Mouse (Mus musculus) midbrain, embryonic 10.5 days (tissue): ENCODE data around the gene Gnat3. TPM values are rescaled to one million over a fixed set of nuclear protein-coding genes. Genes with fewer than 3 reads are reported as not detected.

Experiments used
- DNase-seq: peaks from one replicate; pipeline ENCODE4 v3.0.0-alpha.2; 2017; ENCODE audit warnings: low spot score
- H3K27ac ChIP-seq: fragments of 300-500 bp; sonication (generic); replicated peaks from 2 replicates; pipeline ENCODE4 v1.5.1; 2016; ENCODE audit warnings: mild to moderate bottlenecking
- H3K27me3 ChIP-seq: fragments of 300-500 bp; sonication (generic); 2 replicates; pipeline ENCODE4 v1.6.1; 2016; ENCODE audit warnings: low read depth, mild to moderate bottlenecking; ENCODE audit not compliant: poor library complexity, severe bottlenecking
- H3K36me3 ChIP-seq: fragments of 300-500 bp; sonication (generic); 2 replicates; pipeline ENCODE4 v1.6.1; 2016; ENCODE audit warnings: mild to moderate bottlenecking, moderate library complexity
- H3K4me1 ChIP-seq: fragments of 300-500 bp; sonication (generic); 2 replicates; pipeline ENCODE4 v1.6.1; 2016
- H3K4me3 ChIP-seq: fragments of 300-500 bp; sonication (generic); 2 replicates; pipeline ENCODE4 v1.5.1; 2016; ENCODE audit warnings: mild to moderate bottlenecking, moderate library complexity
- H3K9me3 ChIP-seq: fragments of 300-500 bp; sonication (generic); replicated peaks from 2 replicates; pipeline ENCODE4 v1.6.1; 2016; ENCODE audit warnings: mild to moderate bottlenecking
- WGBS: fragments of 180-500 bp; shearing (Covaris S2); methylation state at CpG from one replicate; pipeline ENCODE4 v1.1.7; 2016; 5-methylcytosine and 5-hydroxymethylcytosine counted together
- polyA plus RNA-seq: library from polyadenylated mRNA; unstranded; fragments of >200 nt; fragmentation: Nextera tagmentation; extraction: Ambion mirVana; gene quantifications from 2 replicates; pipeline ENCODE4 v1.2.1, GENCODE M21; 2016

The Gnat3 gene
- polyA plus RNA-seq, 1 experiment from 2014 or later, result 0.49 TPM

GRCm38 (mm10) chr5:17982770-17983169, 20.4 kb downstream of the Gnat3 start:
- Histone ChIP-seq H3K9me3 (no peaks in the 10 kb centered on the region), H3K27me3 (no peaks in the 10 kb centered on the region), H3K27ac (no peak overlapping the region), H3K4me1 (no peaks in the 10 kb centered on the region), H3K36me3 (no peaks in the 10 kb centered on the region), H3K4me3 (no peak overlapping the region)
- WGBS, result 82% methylated on average over 4 of the region's 4 CpGs
- no peak for DNase-seq

DNA sequence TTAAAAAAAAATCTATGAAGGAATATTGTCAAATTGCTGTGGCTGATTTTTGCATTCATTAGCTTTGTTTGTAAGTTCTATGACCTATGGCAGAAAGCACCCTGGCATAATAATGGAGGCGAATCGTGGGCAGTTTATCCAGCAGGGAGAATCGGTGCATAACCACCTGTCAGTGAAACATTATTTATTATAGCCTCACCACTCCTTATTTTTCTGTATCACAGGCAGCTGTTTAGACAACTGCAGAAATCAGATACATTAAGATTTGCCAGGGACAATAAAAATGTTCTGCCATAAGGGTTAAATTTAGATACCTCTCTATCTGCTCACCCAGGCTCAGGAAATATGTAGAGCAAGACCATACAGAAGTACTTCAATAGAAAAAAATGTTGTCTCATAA, 22.2 kb downstream of the Gnat3 start:
- no peaks in the 10 kb centered on the region for H3K9me3 ChIP-seq
- H3K27ac ChIP-seq, result no peak overlapping the region
- H3K4me3 ChIP-seq, result no peak overlapping the region
- H3K4me1 ChIP-seq, result no peaks in the 10 kb centered on the region
- H3K27me3 ChIP-seq, result no peaks in the 10 kb centered on the region
- H3K36me3 ChIP-seq, result no peaks in the 10 kb centered on the region
- no peak for DNase-seq
- WGBS, result 92% methylated on average over 3 of the region's 3 CpGs

DNA sequence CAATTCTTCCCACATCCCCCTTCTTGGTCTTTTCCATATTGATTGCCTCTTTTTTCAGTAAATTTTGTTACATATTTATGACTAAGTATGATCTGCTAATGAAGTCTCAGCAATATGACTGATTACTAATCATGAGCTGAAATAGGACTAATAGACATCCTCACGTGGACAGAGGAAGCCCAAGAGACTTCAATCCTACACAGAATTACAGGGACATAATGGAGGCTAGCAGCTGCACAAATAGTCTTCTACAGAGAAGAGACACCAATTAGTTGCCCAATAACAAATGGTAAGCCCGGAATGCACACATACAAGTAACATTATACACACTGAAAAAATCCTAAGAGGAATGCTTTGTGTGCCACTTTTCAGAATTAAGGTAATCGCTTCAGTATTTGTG, 24.3 kb downstream of the Gnat3 start:
- WGBS, result 77% methylated on average over 3 of the region's 3 CpGs

DNA sequence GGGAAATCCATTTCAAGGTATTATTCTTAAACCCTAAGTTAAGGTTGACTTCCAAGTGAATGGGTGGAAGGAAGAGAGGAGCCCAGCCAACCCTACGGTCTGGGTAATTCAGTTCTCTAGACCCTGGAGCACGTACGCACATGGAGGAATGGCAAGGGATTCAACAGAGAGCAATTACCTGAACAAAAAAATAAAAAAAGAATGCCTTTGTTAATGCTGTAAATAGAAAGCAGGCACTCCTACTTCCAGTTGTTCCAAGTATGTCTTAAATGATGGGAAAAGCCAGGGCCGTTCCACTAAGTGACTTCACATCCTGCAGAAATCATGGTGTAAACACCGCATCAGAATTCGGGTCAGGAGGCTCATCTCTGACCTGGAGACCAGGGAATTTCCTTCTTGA, 28.3 kb downstream of the Gnat3 start:
- Histone ChIP-seq H3K4me3 (no peak overlapping the region), H3K36me3 (no peaks in the 10 kb centered on the region), H3K27ac (no peak overlapping the region), H3K9me3 (no peaks in the 10 kb centered on the region), H3K27me3 (no peaks in the 10 kb centered on the region), H3K4me1 (no peaks in the 10 kb centered on the region)
- 90% methylated on average over 6 of the region's 6 CpGs for WGBS
- DNase-seq, result no peak

More for the DNA sequence above, 24.3 kb downstream of the Gnat3 start:
- Histone ChIP-seq H3K4me1 (no peaks in the 10 kb centered on the region), H3K36me3 (no peaks in the 10 kb centered on the region), H3K27me3 (no peaks in the 10 kb centered on the region), H3K4me3 (no peak overlapping the region), H3K27ac (no peak overlapping the region), H3K9me3 (no peaks in the 10 kb centered on the region)
- DNase-seq, result no peak

DNA sequence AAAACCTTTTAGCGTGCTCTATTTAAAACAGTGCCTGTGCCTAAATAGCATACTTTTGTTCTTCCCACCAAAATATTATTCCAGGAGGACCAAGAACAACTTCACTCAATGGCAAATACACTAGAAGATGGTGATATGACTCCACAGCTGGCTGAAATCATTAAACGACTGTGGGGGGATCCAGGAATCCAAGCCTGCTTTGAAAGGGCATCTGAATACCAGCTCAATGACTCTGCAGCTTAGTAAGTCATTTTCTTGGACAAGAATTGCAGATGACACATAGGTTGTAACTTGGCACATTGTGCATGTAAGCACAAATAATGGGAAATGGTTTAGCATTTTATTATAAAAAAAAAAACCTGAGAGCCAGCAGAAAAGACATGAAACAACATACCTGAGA, 37.2 kb downstream of the Gnat3 start:
- H3K4me1 ChIP-seq, result no peaks in the 10 kb centered on the region; the same call in 1 of the 2 replicates
- no peak for DNase-seq
- H3K27ac ChIP-seq, result no peak overlapping the region
- H3K9me3 ChIP-seq, result no peaks in the 10 kb centered on the region
- no peaks in the 10 kb centered on the region for H3K27me3 ChIP-seq
- 71% methylated on average over 2 of the region's 2 CpGs for WGBS
- H3K36me3 ChIP-seq, result no peaks in the 10 kb centered on the region
- no peak overlapping the region for H3K4me3 ChIP-seq

DNA sequence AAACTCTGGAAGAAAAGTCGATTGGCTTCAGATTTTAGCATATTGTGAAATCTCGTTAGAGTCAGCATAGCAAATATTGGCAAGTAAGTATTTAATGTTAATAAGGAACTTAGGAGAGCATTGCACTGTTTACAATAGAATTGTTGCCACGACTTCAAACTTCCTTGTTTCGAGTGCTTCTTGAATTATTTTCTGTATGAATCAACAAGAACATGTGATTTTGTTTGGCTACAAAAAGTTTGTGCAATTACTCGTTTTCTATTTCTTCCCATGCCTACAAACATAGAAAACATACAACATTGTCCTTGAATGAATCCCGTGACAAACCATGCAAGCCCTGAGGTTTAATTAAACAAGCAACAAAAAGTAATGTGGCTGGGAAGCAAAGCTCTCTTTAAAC, 37.8 kb downstream of the Gnat3 start:
- Histone ChIP-seq H3K27ac (no peak overlapping the region), H3K27me3 (no peaks in the 10 kb centered on the region), H3K4me1 (peaks cover 5% of the 10 kb centered on the region), H3K9me3 (no peaks in the 10 kb centered on the region), H3K4me3 (no peak overlapping the region), H3K36me3 (no peaks in the 10 kb centered on the region)
- DNase-seq, result no peak
- WGBS, result 71% methylated on average over 6 of the region's 6 CpGs

DNA sequence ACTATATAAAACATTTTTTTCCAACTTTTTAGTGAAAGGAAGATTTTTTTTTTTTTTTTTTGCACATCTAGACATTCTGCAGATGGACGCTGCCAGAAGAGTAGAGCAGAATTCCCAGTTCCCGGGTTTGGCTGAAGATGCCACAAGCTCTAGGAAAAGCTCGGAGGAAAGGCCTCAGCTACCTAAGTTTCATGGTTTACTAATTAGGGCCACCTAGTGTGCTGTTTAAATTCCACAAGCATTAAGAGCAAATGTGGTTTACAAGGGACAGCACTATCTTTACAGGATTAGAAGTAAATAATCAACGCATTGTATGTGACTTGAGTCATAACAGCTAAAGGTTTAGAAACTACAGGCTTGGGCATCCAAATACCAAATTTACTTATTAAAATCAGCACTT, 39.3 kb downstream of the Gnat3 start:
- Histone ChIP-seq H3K9me3 (no peaks in the 10 kb centered on the region), H3K27ac (no peak overlapping the region), H3K4me3 (no peak overlapping the region), H3K36me3 (no peaks in the 10 kb centered on the region), H3K4me1 (peaks cover 8% of the 10 kb centered on the region), H3K27me3 (no peaks in the 10 kb centered on the region)
- 27% methylated on average over 4 of the region's 4 CpGs for WGBS
- no peak for DNase-seq

DNA sequence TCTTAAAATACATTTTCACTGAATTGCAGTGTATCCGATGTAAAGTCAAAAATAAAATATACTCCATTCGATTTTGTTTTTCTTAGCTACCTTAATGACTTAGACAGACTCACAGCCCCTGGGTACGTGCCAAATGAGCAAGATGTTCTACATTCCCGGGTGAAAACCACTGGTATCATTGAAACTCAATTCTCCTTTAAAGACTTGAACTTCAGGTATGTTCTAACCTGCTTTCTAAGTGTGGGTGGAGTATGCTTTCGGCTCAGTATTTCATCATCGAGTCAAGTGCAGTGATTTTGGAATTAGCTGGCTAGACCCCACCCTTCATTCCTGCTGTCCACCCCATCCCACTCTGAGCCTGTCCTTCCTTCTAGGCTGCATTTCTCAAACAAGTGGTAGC, 41.3 kb downstream of the Gnat3 start:
- Histone ChIP-seq H3K27ac (no peak overlapping the region), H3K36me3 (no peaks in the 10 kb centered on the region), H3K4me1 (peaks cover 8% of the 10 kb centered on the region), H3K27me3 (no peaks in the 10 kb centered on the region), H3K9me3 (no peaks in the 10 kb centered on the region), H3K4me3 (no peak overlapping the region)
- DNase-seq, result no peak
- WGBS, result 91% methylated on average over 6 of the region's 6 CpGs

- no peak for DNase-seq
- no peaks in the 10 kb centered on the region for H3K27me3 ChIP-seq
- peak overlapping the region; percentile 38; the same call in 1 of the 2 replicates for H3K27ac ChIP-seq
- H3K9me3 ChIP-seq, result no peaks in the 10 kb centered on the region
- H3K4me3 ChIP-seq, result no peak overlapping the region
- WGBS, result 54% methylated on average over 3 of the region's 3 CpGs
- H3K36me3 ChIP-seq, result no peaks in the 10 kb centered on the region
- H3K4me1 ChIP-seq, result peaks cover 8% of the 10 kb centered on the region
These were observed 42.7 kb downstream of the Gnat3 start for GRCm38 (mm10) chr5:18004824-18005611.

- no peak overlapping the region for H3K27ac ChIP-seq
- H3K27me3 ChIP-seq, result no peaks in the 10 kb centered on the region
- H3K36me3 ChIP-seq, result no peaks in the 10 kb centered on the region
- no peak for DNase-seq
- no peak overlapping the region for H3K4me3 ChIP-seq
- peaks cover 8% of the 10 kb centered on the region for H3K4me1 ChIP-seq
- no peaks in the 10 kb centered on the region for H3K9me3 ChIP-seq
- WGBS, result 97% methylated on average over 2 of the region's 2 CpGs
These were observed 43.8 kb downstream of the Gnat3 start for GRCm38 (mm10) chr5:18006157-18006556.

DNA sequence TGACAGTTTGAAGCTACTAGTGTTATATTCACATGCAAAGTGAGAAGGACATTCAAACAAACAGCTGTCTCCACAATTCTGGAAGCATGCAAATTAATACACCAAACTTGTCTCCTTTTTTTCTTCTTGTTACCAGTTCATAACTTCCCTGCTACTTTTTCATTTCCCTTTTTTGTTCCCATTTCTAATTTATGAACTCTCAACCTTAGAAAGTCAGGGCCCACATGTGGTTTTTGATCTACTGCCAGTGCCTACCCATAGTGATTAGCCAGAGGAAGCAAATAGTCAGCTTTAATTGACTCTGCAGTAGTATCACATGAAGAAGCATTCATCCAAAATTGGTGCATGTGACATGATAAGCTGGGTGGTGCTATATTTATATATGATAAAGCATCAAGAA, 44.7 kb downstream of the Gnat3 start:
- Histone ChIP-seq H3K9me3 (no peaks in the 10 kb centered on the region), H3K27me3 (no peaks in the 10 kb centered on the region), H3K27ac (no peak overlapping the region), H3K4me1 (peaks cover 8% of the 10 kb centered on the region), H3K36me3 (no peaks in the 10 kb centered on the region), H3K4me3 (no peak overlapping the region)
- DNase-seq, result no peak

DNA sequence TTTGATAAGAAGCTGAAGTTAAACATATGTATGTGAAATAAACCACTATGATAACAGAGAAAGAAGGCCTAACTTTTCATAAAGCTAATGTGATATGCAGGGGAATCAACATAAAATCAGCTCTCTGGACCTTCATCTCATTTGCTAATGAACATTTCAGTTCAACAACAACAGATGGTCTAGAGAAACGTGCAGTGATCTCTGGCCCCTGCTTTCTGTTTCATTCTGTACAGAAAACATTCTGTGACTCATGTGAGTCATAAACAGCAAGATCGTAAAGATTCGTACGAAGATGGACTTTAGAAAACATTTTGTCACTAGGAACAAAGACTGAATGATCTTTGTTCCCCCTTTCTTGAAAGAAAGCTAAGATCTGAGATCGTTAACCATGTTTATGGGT, 48.0 kb downstream of the Gnat3 start:
- DNase-seq, result no peak
- no peaks in the 10 kb centered on the region for H3K27me3 ChIP-seq
- 0 out of 2 replicates have a peak, but pooled peaks cover 1% of the 10 kb centered on the region for H3K4me1 ChIP-seq
- H3K4me3 ChIP-seq, result no peak overlapping the region
- no peak overlapping the region for H3K27ac ChIP-seq
- H3K9me3 ChIP-seq, result no peaks in the 10 kb centered on the region
- no peaks in the 10 kb centered on the region for H3K36me3 ChIP-seq
- WGBS, result 87% methylated on average over 5 of the region's 5 CpGs

- no peak for DNase-seq
- Histone ChIP-seq H3K4me1 (no peaks in the 10 kb centered on the region), H3K9me3 (no peaks in the 10 kb centered on the region), H3K36me3 (no peaks in the 10 kb centered on the region), H3K27ac (no peak overlapping the region), H3K4me3 (no peak overlapping the region), H3K27me3 (no peaks in the 10 kb centered on the region)
- WGBS, result 78% methylated on average over 2 of the region's 2 CpGs
These were observed 50.8 kb downstream of the Gnat3 start for GRCm38 (mm10) chr5:18013196-18013595.
